Mouse (Mus musculus): Measurements from ENCODE around the gene Megf11. TPM values are rescaled to one million over a fixed set of nuclear protein-coding genes. Genes with fewer than 3 reads are reported as not detected.

Megf11 gene
- polyA plus RNA-seq, 1 experiment from 2014 or later: 0.23 TPM

GRCm38 (mm10) chr9:64691176-64691575 is 305.8 kb downstream of the Megf11 start:
- Histone ChIP-seq H3K27me3 (no peaks in the 10 kb centered on the region), H3K27ac (no peak overlapping the region), H3K4me3 (replicated peaks) (no peak overlapping the region), H3K9me3 (replicated peaks) (no peaks in the 10 kb centered on the region), H3K9ac (no peak overlapping the region), H3K36me3 (peaks cover 10% of the 10 kb centered on the region), H3K4me2 (no peak overlapping the region), H3K4me1 (replicated peaks) (0 out of 2 replicates have a peak, but pooled peaks cover 5% of the 10 kb centered on the region)
- 21% methylated on average over 7 of the region's 7 CpGs for WGBS (ENCODE audit: insufficient replicate concordance)
- DNase-seq (peak; percentile 10), ATAC-seq (ENCODE audit: low read depth) (0 out of 2 replicates have a peak, but pooled peaks have one; percentile 43)

GRCm38 (mm10) chr9:64693094-64693493 is 307.7 kb downstream of the Megf11 start:
- Histone ChIP-seq H3K4me1 (replicated peaks) (no peaks in the 10 kb centered on the region), H3K27ac (no peak overlapping the region), H3K27me3 (no peaks in the 10 kb centered on the region), H3K9ac (no peak overlapping the region), H3K9me3 (replicated peaks) (no peaks in the 10 kb centered on the region), H3K4me3 (replicated peaks) (no peak overlapping the region), H3K4me2 (no peak overlapping the region), H3K36me3 (peaks cover 10% of the 10 kb centered on the region)
- DNase-seq (no peak), ATAC-seq (ENCODE audit: low read depth) (no peak)
- WGBS (ENCODE audit: insufficient replicate concordance): 59% methylated on average over 2 of the region's 2 CpGs

- Histone ChIP-seq H3K27ac (no peak overlapping the region), H3K4me2 (no peak overlapping the region), H3K9me3 (replicated peaks) (no peaks in the 10 kb centered on the region), H3K4me1 (replicated peaks) (peaks cover 16% of the 10 kb centered on the region), H3K9ac (no peak overlapping the region), H3K36me3 (peaks cover 13% of the 10 kb centered on the region), H3K4me3 (replicated peaks) (no peak overlapping the region), H3K27me3 (no peaks in the 10 kb centered on the region)
- DNase-seq (no peak), ATAC-seq (ENCODE audit: low read depth) (no peak)
- 75% methylated on average over 1 of the region's 1 CpGs for WGBS (ENCODE audit: insufficient replicate concordance)
Measured at GRCm38 (mm10) chr9:64695266-64695665, 309.8 kb downstream of the Megf11 start.

GRCm38 (mm10) chr9:64696404-64696803 is 311.0 kb downstream of the Megf11 start:
- Histone ChIP-seq H3K36me3 (peaks cover 13% of the 10 kb centered on the region), H3K27ac (no peak overlapping the region), H3K4me2 (no peak overlapping the region), H3K27me3 (no peaks in the 10 kb centered on the region), H3K9ac (no peak overlapping the region), H3K4me1 (replicated peaks) (peaks cover 21% of the 10 kb centered on the region), H3K9me3 (replicated peaks) (no peaks in the 10 kb centered on the region), H3K4me3 (replicated peaks) (no peak overlapping the region)
- ATAC-seq (ENCODE audit: low read depth) (no peak), DNase-seq (no peak)
- 76% methylated on average over 4 of the region's 4 CpGs for WGBS (ENCODE audit: insufficient replicate concordance)

- DNase-seq (no peak), ATAC-seq (ENCODE audit: low read depth) (no peak)
- no peak overlapping the region for H3K4me2 ChIP-seq
- H3K36me3 ChIP-seq: peaks cover 13% of the 10 kb centered on the region
- no peaks in the 10 kb centered on the region for H3K9me3 ChIP-seq (replicated peaks)
- peaks cover 22% of the 10 kb centered on the region for H3K4me1 ChIP-seq (replicated peaks)
- no peaks in the 10 kb centered on the region for H3K27me3 ChIP-seq
- no peak overlapping the region for H3K27ac ChIP-seq
- no peak overlapping the region for H3K4me3 ChIP-seq (replicated peaks)
- 67% methylated on average over 1 of the region's 1 CpGs for WGBS (ENCODE audit: insufficient replicate concordance)
- H3K9ac ChIP-seq: no peak overlapping the region
Measured at GRCm38 (mm10) chr9:64697006-64697405, 311.6 kb downstream of the Megf11 start.

GRCm38 (mm10) chr9:64697677-64698076 is 312.3 kb downstream of the Megf11 start:
- Histone ChIP-seq H3K9me3 (replicated peaks) (no peaks in the 10 kb centered on the region), H3K4me3 (replicated peaks) (no peak overlapping the region), H3K27ac (no peak overlapping the region), H3K27me3 (no peaks in the 10 kb centered on the region), H3K9ac (no peak overlapping the region), H3K4me2 (no peak overlapping the region), H3K4me1 (replicated peaks) (peaks cover 25% of the 10 kb centered on the region), H3K36me3 (peaks cover 13% of the 10 kb centered on the region)
- DNase-seq: no peak
- ATAC-seq (ENCODE audit: low read depth): no peak
- 74% methylated on average over 5 of the region's 5 CpGs for WGBS (ENCODE audit: insufficient replicate concordance)

- no peak overlapping the region for H3K4me3 ChIP-seq (replicated peaks)
- 84% methylated on average over 1 of the region's 1 CpGs for WGBS (ENCODE audit: insufficient replicate concordance)
- H3K4me2 ChIP-seq: no peak overlapping the region
- H3K27ac ChIP-seq: no peak overlapping the region
- peaks cover 31% of the 10 kb centered on the region for H3K4me1 ChIP-seq (replicated peaks)
- H3K27me3 ChIP-seq: no peaks in the 10 kb centered on the region
- no peaks in the 10 kb centered on the region for H3K9me3 ChIP-seq (replicated peaks)
- no peak for ATAC-seq (ENCODE audit: low read depth)
- H3K36me3 ChIP-seq: peaks cover 13% of the 10 kb centered on the region
- H3K9ac ChIP-seq: no peak overlapping the region
- DNase-seq: no peak
Measured at GRCm38 (mm10) chr9:64698586-64698985, 313.2 kb downstream of the Megf11 start.

- ATAC-seq (ENCODE audit: low read depth) (no peak), DNase-seq (no peak)
- Histone ChIP-seq H3K4me3 (replicated peaks) (no peak overlapping the region), H3K9ac (no peak overlapping the region), H3K27ac (no peak overlapping the region), H3K27me3 (no peaks in the 10 kb centered on the region), H3K4me2 (no peak overlapping the region), H3K9me3 (replicated peaks) (no peaks in the 10 kb centered on the region), H3K4me1 (replicated peaks) (peaks cover 36% of the 10 kb centered on the region), H3K36me3 (0 out of 2 replicates have a peak, but pooled peaks cover 6% of the 10 kb centered on the region)
- WGBS (ENCODE audit: insufficient replicate concordance): 67% methylated on average over 4 of the region's 4 CpGs
Measured at GRCm38 (mm10) chr9:64700451-64701311, 315.3 kb downstream of the Megf11 start.

- H3K4me1 ChIP-seq (replicated peaks): peaks cover 36% of the 10 kb centered on the region
- no peak overlapping the region for H3K9ac ChIP-seq
- H3K4me2 ChIP-seq: no peak overlapping the region
- H3K27ac ChIP-seq: no peak overlapping the region
- H3K4me3 ChIP-seq (replicated peaks): no peak overlapping the region
- 81% methylated on average over 1 of the region's 1 CpGs for WGBS (ENCODE audit: insufficient replicate concordance)
- H3K36me3 ChIP-seq: peaks cover 11% of the 10 kb centered on the region; the same call in 1 of the 2 replicates
- no peak for ATAC-seq (ENCODE audit: low read depth)
- no peaks in the 10 kb centered on the region for H3K9me3 ChIP-seq (replicated peaks)
- DNase-seq: no peak
- H3K27me3 ChIP-seq: no peaks in the 10 kb centered on the region
Measured at GRCm38 (mm10) chr9:64701651-64702050, 316.2 kb downstream of the Megf11 start.

GRCm38 (mm10) chr9:64702391-64702790 is 317.0 kb downstream of the Megf11 start:
- Histone ChIP-seq H3K9ac (no peak overlapping the region), H3K4me2 (no peak overlapping the region), H3K36me3 (peaks cover 14% of the 10 kb centered on the region; the same call in 1 of the 2 replicates), H3K4me1 (replicated peaks) (peaks cover 36% of the 10 kb centered on the region), H3K9me3 (replicated peaks) (no peaks in the 10 kb centered on the region), H3K27ac (no peak overlapping the region), H3K27me3 (no peaks in the 10 kb centered on the region), H3K4me3 (replicated peaks) (no peak overlapping the region)
- DNase-seq (no peak), ATAC-seq (ENCODE audit: low read depth) (no peak)

- H3K9ac ChIP-seq: no peak overlapping the region
- WGBS (ENCODE audit: insufficient replicate concordance): 37% methylated on average over 2 of the region's 2 CpGs
- H3K4me1 ChIP-seq (replicated peaks): peaks cover 36% of the 10 kb centered on the region
- ATAC-seq (ENCODE audit: low read depth) (peak; percentile 45; the same call in 1 of the 2 replicates), DNase-seq (peak; percentile 5)
- H3K4me3 ChIP-seq (replicated peaks): no peak overlapping the region
- H3K4me2 ChIP-seq: no peak overlapping the region
- peaks cover 14% of the 10 kb centered on the region for H3K36me3 ChIP-seq
- no peak overlapping the region for H3K27ac ChIP-seq
- no peaks in the 10 kb centered on the region for H3K27me3 ChIP-seq
- H3K9me3 ChIP-seq (replicated peaks): no peaks in the 10 kb centered on the region
Measured at GRCm38 (mm10) chr9:64702937-64703336, 317.5 kb downstream of the Megf11 start.

GRCm38 (mm10) chr9:64703420-64703965 is 318.1 kb downstream of the Megf11 start:
- H3K9me3 ChIP-seq (replicated peaks): no peaks in the 10 kb centered on the region
- ATAC-seq (ENCODE audit: low read depth) (no peak), DNase-seq (no peak)
- peaks cover 20% of the 10 kb centered on the region for H3K36me3 ChIP-seq
- no peak overlapping the region for H3K27ac ChIP-seq
- H3K27me3 ChIP-seq: no peaks in the 10 kb centered on the region
- peaks cover 36% of the 10 kb centered on the region for H3K4me1 ChIP-seq (replicated peaks)
- H3K9ac ChIP-seq: no peak overlapping the region
- no peak overlapping the region for H3K4me2 ChIP-seq
- H3K4me3 ChIP-seq (replicated peaks): no peak overlapping the region
